Mouse (Mus musculus) granulocyte monocyte progenitor cell, adult 5-6 weeks (primary cell): ENCODE data around the gene Gm13691. TPM values are rescaled to one million over a fixed set of nuclear protein-coding genes. Genes with fewer than 3 reads are reported as not detected.
"Not testable (repeated sequence)": the region's sequence is repeated elsewhere in the genome, so short reads cannot be mapped to it uniquely, and the experiment has no call there.

Experiments
- ATAC-seq: replicated peaks from 2 replicates; pipeline ENCODE4 v1.8.0; 2016; ENCODE audit warnings: mild to moderate bottlenecking, moderate TSS enrichment, inconsistent platforms; ENCODE audit not compliant: poor library complexity, severe bottlenecking
- total RNA-seq, 2 experiments: library from RNA; stranded (forward) in 1 of 2; stranded (reverse) in 1 of 2; fragments of 200-712, 200-1000 nt in 1 of 2; fragments of >200 nt in 1 of 2; fragmentation: Nextera tagmentation in 1 of 2; gene quantifications; 2 replicates each; pipeline ENCODE4 v1.2.3; 2014 to 2017

Gm13691 gene
- total RNA-seq, 2 experiments from 2014 or later: not detected

- no peak for ATAC-seq
These were observed 34.9 kb downstream of the Gm13691 start for GRCm38 (mm10) chr2:84025217-84025616.

GRCm38 (mm10) chr2:84032505-84032904, 42.2 kb downstream of the Gm13691 start:
- ATAC-seq: no peak

- ATAC-seq: peak; percentile 79
These were observed 45.6 kb downstream of the Gm13691 start for GRCm38 (mm10) chr2:84035997-84036396.

- peak; percentile 75 for ATAC-seq
These were observed 47.0 kb downstream of the Gm13691 start for GRCm38 (mm10) chr2:84037304-84037703.

GRCm38 (mm10) chr2:84037943-84038342, 47.6 kb downstream of the Gm13691 start:
- ATAC-seq: not testable (repeated sequence)

- ATAC-seq: no peak
These were observed 48.9 kb downstream of the Gm13691 start for GRCm38 (mm10) chr2:84039277-84039676.

Other genes with a start within 250 kb of the Gm13691 start
- not detected in 2 replicates for gene Fam171b, start 177.9 kb upstream of the Gm13691 start, total RNA-seq (2014; fragmentation: Nextera tagmentation)
- not detected in 2 replicates for gene Fam171b, start 177.9 kb upstream of the Gm13691 start, total RNA-seq (2017)
- not detected in 2 replicates for gene Zswim2, start 49.3 kb upstream of the Gm13691 start, total RNA-seq (2014; fragmentation: Nextera tagmentation)
- not detected in 2 replicates for gene Zswim2, start 49.3 kb upstream of the Gm13691 start, total RNA-seq (2017)
- not detected in 2 replicates for gene Gm13698, start 34.9 kb upstream of the Gm13691 start, total RNA-seq (2014; fragmentation: Nextera tagmentation)
- 0.10 and 0.13 TPM in 2 replicates for gene Gm13698, start 34.9 kb upstream of the Gm13691 start, total RNA-seq (2017)
- not detected in 2 replicates for gene Gm13693, start 29.1 kb upstream of the Gm13691 start, total RNA-seq (2014; fragmentation: Nextera tagmentation)
- gene Gm13693, start 29.1 kb upstream of the Gm13691 start, total RNA-seq (2017): 0.10 and 0.13 TPM in 2 replicates
- not detected in 2 replicates for gene Gm13695, start 23.2 kb upstream of the Gm13691 start, total RNA-seq (2014; fragmentation: Nextera tagmentation)
- gene Gm13695, start 23.2 kb upstream of the Gm13691 start, total RNA-seq (2017): not detected in 2 replicates
- not detected in 2 replicates for gene Gm13696, start 17.4 kb upstream of the Gm13691 start, total RNA-seq (2014; fragmentation: Nextera tagmentation)
- gene Gm13696, start 17.4 kb upstream of the Gm13691 start, total RNA-seq (2017): 0.10 and 0.13 TPM in 2 replicates
- gene Gm13694, start 11.6 kb upstream of the Gm13691 start, total RNA-seq (2014; fragmentation: Nextera tagmentation): not detected in 2 replicates
- 0.10 and 0.13 TPM in 2 replicates for gene Gm13694, start 11.6 kb upstream of the Gm13691 start, total RNA-seq (2017)
- gene Gm13697, start 5.8 kb upstream of the Gm13691 start, total RNA-seq (2014; fragmentation: Nextera tagmentation): not detected in 2 replicates
- gene Gm13697, start 5.8 kb upstream of the Gm13691 start, total RNA-seq (2017): 0.10 and 0.13 TPM in 2 replicates